Mouse (Mus musculus) left cerebral cortex, adult 8-10 months (tissue): ENCODE measurements at regions not wholly inside any gene's neighbourhood (a gene's known extent, or its start where the extent isn't known, plus 50 kb on each side); places are given as distances from the start of the nearest gene placed in this dataset.

Source experiments
- DNase-seq, 2 experiments: peaks; one replicate each; pipeline ENCODE4 v3.0.0; 2022; ENCODE audit warnings: low spot score in 2 of 2

DNA sequence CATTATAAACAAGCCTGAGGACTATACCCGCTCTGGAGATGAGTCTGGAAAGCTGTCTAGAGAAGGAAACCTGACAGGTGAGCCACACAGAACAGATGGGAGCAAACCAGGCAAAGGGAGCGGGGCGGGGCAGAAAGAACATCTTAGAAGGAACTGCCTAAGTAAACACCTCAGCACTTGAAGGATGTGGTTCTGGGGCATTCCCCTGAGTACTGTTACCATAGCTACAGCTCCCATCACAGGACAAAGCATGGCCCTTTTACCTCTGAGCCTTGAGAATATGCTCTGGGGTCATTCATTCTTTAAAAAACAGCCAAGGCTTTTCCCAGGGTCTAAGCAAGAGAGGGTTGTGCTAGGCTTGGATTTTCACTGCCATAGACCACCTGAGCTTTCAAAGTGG lies 127.6 kb downstream of the Rpap3 start:
- DNase-seq, result no peak

DNA sequence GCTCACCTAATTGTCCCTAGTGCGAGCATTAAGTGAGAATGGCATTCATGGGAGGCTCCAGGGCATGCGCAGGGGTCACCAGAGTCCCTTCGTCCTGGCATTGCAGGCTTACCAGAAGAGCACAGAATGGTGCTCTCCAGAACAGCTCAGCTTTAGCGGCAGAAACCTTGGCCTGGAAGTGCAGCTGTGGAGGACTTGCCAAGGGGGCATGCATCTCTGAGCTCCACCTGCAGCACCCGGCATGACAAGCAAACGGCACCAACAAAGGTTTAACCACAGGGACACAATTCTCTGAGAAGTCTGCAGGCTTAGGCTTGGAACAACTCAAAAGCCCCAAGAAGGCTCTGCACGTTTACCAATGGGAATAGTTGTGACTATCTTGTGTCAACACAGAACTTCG lies 128.4 kb downstream of the Rpap3 start:
- DNase-seq, result no peak

DNA sequence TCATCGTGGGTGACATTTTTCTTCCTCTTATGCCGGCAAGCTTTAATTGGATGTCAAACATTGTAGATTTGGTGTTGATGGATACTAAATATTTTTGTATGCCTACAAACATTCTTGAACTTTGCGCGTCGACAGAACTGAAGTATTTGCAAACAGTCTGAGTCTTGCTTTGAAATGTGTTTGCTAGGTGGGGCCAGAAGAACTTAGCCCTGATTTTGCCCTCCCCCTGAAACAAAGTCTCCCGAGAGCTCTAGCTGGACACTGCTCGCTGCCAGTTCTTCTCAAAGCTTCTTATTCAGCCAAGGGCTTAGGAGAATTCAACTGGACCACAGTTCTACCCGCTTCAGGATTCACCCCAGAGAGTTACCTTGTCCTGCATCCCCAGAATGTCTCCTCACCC lies 133.0 kb downstream of the Rpap3 start:
- DNase-seq, result no peak

DNA sequence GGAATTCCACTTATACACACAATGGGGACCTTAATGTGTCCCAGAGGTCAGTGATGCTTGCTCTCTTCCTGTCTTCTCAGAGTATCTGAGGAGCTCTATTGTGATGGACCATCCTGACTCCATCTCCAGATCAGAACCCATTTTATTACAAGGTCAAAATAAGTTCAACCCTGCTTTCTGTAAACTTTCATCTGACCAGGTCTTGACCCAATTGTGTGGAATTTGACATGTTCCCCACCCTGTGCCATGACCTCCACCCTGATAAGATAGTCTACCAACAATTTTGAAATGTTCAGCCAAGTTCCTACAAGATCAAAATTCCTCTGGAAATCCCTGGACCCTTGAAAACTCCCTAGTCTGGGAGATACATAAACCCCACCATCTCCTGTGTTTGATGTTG lies 133.7 kb downstream of the Rpap3 start:
- no peak for DNase-seq

DNA sequence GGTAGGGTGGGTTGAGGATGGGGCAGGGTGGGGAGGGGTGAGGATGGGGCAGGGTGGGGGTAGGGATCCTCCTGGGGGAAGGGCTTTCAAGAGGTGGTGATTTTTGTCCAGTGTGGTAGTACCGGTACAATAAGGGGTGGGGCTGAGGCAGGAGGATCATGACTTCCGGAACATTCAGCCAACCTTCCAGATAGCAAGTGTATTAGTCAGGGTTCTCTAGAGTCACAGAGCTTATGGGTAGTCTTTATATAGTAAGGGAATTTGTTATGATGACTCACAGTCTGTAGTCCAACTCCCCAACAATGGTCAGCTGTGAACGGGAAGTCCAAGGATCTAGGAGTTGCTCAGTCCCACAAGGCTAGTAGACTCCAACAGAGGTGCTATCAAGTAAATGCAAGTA lies 145.5 kb downstream of the Rpap3 start:
- DNase-seq, result no peak

DNA sequence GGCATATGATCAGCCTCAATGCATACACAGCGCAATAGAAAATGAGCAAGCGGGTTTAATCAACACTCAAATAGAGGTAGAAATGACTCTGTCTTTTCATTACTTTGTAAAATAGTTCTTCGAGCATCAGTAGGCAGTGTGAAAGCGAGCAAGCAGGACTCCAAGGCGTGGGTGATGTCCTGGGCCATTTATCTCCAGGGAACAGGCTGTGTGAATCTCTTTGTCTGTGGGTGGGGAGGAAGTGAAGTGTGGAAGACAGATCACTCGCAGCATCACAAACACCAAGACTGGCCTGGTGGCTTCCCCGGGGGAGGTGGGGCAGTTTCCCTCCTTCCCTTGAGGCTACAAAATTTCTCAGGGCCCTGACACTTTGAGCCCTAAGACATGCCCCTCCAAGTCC lies 146.9 kb downstream of the Rpap3 start:
- DNase-seq, result no peak

DNA sequence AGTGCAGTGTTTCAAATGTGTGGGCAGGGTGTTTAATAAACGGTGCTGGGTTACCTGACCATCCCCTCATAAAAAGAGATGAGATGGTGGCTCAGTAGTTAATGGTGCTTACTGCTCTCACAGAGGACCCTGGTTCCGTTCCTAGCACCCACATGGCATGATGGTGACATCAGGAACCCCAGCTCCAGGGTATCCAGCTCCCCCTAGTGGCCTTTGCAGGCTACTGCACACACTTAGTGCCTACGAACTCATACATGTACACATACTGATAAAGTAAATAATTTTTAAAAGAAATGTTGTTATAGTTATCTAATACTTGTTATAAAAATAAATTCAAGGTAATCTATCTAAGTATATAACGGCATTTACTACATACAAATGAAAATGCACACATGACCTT lies 157.3 kb downstream of the Rpap3 start:
- DNase-seq, result no peak

DNA sequence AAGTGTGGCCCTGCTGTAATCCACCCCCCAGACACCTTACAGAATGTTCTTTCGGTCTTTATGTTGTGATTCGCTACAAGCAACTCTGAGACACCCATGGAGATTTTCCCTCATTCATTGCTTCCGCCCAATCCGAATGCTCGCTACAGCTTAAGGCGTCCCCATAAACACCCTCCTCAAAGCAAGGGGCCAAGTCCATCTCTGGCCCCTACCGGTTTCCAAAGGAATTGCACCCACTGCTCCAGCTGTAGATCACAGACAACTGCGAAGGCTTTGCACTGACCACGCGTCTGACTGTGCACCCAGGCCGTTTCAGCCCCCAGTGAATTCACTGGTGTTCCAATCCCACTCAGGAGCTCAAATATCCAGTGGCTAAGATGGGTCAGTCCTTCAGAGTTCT lies 160.6 kb downstream of the Rpap3 start:
- no peak for DNase-seq

DNA sequence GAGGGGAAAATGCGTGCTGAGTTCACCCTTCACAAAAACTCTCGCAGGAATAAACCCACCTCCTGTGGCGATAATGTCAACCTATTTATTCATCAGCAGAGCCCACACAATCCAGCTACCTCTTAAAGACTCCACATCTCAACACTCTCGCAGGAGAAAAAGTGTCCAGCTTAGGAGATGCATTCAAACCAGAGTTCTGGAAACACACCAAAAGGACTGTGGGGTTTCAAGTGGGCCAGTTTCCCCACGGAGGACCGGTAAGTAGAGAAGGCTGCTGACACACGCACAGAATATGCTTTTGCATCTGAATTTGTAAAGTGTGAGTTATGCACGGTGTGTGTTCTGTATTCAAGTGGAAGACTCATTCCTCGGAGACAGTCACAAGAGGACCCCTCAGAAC lies 164.0 kb downstream of the Rpap3 start:
- DNase-seq, result no peak

DNA sequence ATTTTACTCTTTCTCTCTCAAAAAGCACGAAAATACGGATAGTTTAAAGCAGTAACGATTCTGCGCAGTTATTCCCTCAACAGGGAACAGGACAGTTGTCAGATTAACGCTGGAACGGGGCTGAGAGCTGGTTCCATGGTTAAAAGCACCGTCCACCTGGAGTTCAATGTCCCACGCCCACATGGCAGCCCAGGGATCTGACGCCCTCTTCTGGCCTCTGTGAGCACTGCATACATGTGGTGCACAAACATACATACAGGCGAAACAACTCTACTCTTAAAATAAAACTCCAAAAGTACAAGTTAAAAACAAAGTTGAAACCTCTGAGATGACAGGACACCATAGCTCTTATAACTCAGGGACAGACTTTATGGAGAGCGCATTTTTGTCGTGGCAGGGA lies 169.5 kb downstream of the Rpap3 start:
- DNase-seq, result no peak

DNA sequence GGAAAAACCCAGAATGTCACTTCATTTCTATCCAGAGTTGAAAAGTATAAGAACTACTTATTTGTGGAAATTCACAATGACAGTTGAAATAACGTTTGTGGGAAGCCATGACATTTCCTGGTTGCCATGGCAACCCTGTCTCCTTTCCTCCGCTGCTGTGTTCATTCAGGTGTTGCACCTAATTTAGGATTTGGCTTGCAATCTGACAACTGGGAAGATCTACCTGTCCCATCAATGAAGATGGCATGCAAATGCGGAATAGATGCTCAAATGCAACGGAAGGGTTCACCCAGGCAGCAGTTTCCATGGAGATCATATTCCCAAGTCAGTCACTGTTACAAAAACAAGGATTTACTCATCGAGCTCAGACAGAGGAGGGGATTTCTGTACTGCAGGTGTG lies 170.7 kb downstream of the Rpap3 start:
- peak in 1 of 2 experiments; percentile 6 for DNase-seq

DNA sequence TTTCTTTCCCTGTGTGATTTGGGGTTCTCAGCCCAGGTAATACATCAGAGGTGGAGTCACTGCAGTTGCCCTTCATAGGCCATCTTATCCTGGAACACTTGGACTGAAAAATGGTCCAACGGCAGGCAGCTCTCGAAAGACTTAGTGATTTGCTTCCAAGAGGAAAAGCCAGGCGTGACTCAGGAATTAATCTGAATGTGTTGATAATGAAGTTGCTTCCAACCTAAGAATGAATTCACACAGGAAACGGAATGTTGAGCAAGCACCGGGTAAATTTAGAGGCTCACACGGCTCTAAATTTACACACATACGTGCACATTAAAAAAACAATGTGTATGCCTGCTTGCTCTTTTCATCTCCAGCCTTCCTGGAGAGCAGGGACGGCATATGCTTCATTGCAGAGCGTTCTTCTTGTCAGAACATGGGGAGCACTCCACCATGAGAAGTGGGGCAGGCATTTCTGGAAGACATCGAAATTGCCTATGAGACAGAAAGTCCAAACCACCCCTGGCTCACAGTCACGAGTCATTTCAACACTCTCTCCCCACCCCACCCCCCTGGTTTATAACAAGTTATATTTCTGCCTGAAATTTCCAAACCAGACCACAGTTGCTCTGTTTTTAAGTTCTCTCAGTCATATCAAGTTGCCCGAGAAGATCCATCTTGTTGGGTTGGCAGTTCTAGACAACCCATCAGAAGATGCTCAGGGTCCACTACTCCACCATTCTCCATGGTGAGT lies 171.9 kb downstream of the Rpap3 start:
- no peak for DNase-seq

DNA sequence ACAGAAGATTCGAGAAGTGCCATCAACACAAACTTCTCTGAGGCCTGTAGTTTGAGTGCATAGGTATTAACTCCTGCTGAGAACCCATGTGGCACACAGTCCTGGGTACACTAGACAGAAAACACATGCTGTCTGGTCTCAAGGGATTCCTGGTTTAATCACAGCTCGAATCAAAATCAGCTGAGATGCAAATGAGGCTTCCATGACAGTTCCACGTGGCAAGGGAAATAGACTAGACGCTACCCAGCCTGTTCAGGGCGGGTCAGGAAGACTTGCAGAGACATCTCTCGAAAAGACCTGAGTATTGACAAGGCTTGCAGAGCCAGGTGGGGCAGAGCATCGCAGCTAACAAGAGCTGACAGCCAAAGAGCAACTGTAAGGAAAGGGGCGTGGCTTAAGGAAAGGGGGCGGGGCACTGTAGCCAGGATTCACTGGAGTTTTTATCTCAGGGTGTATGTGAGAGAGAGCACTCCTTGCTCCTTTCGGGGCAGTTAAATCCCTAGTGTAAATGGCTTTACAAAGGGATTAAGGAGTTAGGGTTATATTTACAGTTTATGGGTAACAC lies 173.2 kb downstream of the Rpap3 start:
- DNase-seq, result no peak

DNA sequence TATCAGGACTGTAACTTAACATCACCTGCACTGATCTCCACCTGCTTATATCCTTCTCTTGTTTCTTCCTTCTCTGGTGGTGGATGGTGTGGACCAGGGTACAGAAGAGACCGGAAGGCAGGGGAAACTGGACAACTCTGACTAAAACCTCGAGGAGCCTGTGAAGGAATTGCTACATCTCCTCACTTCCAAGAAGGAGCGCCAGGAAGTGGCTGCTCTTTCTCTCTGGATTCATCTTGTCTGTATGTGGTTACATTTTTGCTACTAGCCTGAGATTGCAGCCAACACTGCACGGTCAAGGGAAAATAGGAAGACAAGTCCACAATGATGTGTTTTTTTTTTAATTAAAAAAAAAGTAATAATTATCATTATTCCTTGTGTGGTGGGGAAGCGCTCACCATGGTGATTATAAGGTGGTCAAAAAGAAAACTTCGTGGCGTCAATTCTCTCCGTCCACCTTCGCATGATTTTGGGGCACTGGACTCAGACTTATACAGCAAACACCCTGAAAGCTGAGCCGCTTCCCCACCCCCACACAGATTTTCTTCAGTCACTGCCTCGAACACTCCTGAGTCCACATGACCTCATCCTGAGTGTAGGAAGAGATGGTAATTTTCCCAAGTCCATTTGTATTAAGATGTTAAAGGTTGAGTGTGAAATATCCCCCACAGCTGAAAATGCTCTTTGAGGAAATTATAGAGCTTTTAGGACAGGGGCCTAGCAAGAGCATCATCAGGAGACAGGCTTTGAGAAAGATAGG lies 177.2 kb downstream of the Rpap3 start:
- DNase-seq, result no peak

DNA sequence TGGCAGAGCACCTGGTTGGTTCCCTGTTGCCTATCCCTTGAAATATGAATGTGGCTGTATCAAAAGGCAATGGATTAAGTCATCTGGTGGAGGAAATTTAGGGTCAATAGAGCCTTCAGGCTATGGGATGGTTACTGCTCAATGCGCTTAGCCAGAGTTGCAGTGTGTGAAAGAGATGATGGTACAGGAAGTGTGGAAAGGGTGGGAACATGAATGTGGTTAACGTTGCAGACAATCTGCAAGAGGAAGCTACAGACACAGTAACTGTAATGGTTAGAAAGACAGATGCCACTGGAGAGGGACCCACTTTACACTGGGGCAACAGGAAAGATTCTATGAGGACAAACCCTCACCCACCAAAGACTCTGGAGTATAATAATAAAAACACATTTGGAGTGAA lies 185.2 kb downstream of the Rpap3 start:
- no peak for DNase-seq

DNA sequence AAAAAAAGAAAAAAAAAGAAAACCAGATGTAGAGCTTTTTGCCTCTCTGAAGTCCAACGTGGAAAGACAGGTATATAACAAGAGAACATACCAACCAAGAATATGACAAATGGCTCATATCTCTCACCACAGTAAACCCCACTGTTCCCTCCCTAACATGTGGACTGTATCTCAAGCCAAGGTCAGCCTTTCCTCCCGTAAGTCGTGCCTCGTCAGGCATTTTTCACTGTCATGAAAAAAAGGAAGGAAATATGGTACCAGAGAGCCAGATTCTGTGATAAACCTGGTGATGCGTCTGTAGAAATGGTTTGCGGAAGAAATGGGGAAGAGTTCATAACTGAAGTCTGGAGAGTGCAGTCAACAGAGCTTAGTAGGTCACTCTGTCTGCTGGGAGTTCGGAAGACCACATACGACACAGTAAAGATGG lies 185.7 kb downstream of the Rpap3 start:
- no peak for DNase-seq

DNA sequence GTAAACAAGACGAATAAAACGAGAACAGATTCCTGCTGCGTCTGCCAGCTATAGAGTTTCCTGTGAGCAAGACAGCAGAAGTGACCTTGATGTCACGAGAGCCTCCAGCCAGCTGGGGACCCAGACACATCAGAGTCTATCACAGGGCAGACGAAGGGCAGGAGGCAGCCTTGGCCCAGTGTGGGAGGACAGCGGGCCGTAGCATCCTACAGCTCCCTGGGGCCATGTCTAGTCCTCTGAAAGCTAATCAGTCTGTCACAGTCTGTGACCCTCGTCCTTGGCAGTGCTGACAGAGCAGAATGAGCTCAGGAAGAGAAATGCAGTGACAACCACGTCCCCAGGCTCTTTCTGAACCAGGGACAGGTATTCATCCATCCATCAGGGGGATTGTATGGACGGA lies 187.7 kb downstream of the Rpap3 start:
- DNase-seq, result no peak

DNA sequence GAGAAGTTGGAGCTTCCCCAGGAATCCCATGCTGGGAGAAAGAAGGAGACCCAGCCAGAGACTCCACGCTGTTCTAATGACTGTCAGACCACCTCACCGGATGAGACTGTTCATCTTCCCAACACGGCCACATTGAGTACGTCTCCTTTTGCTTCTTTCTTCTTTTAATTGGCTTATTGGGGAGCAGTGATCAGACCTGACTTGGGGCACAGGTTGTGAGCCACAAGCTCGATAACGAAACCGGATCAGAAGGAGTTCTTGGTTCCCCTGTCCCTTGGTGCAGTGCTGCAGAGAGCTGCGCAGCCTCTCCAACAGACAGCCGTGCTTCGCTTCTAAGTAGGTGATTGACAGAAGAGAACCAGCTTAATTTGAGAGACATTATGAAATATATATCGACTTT lies 188.4 kb downstream of the Rpap3 start:
- no peak for DNase-seq

DNA sequence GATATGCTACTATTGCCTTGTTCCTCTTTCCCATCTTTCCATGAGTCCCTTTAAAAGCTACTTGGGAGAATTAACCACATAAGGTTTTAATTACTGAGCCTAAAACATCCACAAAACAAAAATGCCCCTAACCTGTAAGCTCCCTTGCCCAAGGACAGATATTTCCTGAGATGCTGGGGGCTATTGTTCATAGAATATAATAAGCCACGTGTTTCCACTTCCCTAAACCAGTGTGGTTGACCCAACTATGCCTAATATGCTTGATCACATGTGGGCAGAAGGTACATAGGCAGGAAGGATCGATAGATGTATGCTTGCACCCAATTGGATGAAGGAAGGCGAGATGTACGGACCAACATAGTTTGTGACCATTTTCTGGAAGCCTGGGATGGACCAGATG lies 189.9 kb downstream of the Rpap3 start:
- DNase-seq, result no peak

DNA sequence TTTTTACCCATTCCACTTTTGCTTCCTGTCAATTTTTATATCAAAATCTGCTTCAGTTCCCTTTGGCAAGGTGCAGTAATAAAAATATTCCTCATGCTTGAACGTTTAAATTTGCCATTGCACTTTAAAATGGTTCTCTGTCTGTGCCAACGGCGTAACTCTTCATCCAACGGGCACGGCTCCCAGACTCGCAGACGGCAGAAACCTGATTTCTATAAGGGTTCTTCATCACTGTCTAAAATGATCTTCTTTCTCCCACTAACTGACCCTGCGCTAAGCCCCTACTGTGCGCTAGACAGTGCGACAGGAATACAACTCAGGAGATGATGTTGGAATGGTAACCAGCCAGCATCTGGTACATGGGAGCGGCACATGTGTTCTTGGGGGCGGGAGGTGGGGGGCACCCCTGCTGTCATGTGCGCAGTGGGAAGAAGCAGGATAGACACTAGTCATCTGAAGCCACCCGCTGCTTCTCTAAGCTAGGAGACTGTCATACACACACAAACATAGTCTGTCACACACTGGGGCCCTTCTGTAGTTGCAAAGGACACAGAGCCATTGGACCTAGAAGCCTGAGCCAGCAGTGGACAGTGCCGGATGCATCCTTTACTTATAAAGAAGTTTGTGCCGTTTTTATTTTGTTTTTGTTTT lies 197.8 kb downstream of the Rpap3 start:
- peak in 1 of 2 experiments; percentile 31 for DNase-seq

DNA sequence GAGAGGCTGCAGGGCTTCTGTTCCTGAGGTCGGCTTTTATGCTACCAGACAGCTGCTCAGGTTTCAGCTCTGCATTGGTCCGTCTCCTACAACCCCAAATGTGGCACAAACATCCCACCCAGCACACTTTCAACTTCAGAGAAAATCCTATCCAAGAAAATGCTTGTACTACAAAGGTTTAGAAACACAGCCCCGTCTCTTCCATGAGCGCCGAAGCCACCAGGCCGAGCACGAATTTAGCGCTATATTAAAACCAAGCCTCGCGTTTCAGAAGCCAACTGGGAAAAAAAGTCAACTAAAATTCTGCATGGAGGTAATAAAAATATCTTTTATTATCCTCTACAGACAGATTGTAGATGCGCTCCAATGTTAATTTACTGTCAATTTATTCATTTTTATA lies 198.4 kb downstream of the Rpap3 start:
- DNase-seq, result no peak

DNA sequence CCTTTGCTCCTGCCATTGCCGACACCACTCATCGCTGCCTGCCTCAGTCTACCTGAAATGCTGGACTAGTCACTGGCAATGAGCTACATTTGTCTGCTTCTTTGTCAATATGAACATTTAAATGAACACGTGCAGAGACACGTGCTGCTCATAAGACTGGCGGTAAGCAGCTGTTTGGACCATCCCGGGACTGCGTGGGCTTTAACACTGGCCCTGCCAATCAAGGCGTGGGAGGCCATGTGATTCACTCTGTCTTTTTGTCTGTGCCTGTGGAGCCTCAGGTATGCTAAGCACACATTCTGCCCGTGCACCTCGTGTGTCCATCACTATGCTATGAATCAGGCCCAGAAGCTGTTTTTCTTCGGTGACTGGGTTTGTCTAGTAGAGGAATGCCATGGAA lies 199.9 kb downstream of the Rpap3 start:
- peak; percentile 2 to 75 for DNase-seq
